Mouse (Mus musculus) thymus, adult 18-20 months (tissue): Measurements from ENCODE around the gene Gpt2.

Experiments
- DNase-seq, 2 experiments: peaks; one replicate each; pipeline ENCODE4 v3.0.0; 2022; ENCODE audit warnings: mixed read lengths in 2 of 2

The Gpt2 gene

DNA sequence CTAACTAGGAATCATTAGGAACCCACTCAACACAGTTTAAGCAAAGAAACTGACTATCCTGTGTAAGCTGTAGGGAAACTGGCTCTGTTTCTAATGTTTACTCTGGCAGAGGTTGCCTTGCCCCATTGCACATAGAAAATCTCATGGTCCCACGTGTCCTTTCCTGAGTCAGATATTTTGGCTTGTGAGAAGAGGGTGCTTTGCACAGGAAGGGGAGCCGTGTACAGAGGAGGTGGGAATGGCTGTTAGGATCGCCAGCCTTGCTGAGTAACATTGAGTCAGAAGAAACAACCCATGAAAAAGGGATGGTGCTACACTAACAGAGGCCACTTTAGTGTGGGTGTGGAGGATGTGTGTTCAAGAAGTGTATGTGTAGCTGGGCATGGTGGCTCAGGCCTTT, 36.6 kb downstream of the Gpt2 start:
- no peak for DNase-seq

DNA sequence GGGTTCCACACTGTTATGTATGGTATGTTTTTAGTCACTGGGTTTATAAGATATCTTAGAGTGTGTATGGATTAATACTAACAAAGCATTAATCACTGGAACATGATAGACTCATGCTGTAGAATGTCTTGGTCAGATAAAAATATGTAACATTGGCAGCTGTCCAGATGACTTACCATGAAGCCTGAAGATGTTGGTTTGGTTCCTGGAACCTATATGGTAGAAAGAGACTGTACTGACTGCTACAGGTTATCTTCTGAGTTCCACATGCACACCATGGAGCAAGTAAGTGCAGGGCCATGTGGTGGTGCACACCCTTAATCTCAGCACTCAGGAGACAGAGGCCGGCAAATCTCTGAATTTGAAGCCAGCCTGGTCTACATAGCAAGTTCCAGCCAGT, 38.3 kb downstream of the Gpt2 start:
- DNase-seq: no peak

DNA sequence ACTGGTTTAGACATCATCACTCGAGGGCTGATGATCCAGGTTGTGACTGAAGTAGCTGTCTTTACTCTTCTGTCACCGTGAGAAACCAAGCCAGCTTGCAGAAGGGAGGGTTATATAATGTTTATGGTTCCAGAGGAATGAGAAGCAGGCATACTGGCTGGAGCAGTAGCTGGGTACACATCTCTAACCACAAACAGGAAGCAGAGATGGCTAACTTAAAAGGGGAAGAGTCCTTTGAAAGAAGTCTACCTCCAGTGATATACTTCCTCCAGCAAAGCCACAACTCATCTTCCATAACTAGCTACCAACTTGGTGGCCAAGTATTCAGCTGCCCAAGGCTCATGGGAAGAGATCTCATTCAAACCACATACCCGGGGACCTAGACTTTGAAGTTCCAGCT, 39.1 kb downstream of the Gpt2 start:
- no peak for DNase-seq

DNA sequence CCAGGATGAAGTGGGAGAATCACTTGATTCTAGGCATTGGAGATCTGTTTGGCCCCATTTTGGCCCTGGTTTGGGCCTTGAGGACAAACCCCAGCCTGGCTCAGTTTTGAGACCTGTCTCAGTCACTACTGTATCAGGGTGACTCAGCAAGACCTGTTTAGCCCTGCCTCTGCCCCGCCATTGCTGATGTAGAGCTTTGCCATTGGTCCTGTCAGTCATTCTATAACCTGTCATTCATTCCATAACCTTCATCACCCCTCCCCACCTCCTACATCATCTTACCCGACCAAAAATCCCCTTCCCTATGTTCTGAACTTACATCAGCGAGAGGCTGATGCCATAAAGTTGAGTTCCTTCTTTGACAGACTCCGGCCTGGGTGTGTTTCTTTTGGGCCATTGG, 40.5 kb downstream of the Gpt2 start:
- DNase-seq: no peak

DNA sequence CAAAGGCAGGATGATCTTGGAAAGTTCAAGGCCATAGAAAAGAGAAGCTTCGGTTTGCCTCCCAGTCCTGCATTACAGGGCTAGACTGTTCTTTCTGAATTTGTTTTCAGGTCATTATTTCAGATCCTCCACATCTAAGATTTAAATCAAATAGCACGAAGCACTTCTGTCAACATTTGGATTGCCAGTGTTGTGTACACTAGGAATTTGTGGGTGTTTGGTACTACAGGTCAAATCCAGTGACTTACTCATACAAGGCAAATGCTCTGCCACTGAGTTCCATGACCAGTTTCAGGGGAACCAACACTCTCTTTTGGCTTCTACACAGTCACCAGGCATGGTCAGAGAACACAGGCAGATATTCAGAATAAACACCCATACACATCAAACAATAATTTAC, 41.1 kb downstream of the Gpt2 start:
- DNase-seq: no peak

DNA sequence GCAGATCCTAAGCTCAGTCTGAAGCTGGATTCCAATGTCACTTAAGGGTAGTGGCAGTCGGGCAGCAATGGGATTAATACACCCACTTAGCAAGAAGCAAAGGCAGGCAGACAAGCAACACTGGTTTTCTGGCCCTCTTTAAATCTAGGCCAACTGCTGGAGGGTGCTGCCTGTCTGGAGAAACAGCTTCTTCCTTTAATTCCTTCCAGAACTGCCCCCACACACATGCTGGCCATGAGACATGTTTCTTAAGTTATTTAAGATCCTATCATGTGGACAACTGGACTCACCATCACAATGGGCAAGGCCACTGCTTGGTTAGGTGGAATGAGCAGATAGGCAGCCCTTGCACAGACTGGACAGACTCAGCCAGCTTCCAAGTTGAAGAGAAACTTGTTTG, 41.8 kb downstream of the Gpt2 start:
- DNase-seq: no peak

DNA sequence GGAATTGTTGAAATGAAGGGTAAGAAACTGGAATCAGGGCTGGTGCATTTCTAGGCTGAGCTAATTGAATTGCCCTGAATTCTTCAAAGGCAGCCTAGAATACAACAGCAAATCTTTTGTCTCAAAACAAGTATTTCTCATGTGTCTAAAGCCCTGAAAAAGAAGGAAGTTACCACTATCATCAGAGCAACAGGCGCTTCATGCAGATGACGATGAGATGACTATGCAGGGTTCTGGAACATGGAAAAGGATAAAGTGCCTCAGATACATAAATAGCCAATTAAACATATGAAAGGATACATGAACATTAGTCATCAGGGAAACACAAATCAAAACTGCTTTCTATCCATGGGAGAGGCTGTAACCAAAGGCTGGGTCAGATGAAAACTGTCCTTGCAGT, 44.0 kb downstream of the Gpt2 start:
- no peak for DNase-seq

DNA sequence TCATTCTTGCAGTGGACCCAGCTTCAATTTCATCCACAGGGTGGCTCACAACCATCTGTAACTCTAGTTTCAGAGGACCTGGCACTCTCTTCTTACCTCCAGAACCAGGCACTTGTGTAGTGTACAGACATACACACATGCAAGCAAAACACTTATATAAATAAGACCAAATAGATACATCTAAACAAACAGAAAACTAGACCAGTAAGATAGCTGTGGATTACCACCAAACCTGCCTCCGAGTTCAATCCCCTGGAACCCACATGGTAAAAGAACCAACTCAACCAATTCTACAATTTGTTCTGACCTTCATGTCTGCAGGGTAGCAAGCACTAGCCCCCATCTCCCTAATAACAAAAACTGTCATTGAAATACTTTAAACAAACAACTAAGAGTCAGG, 59.6 kb downstream of the Gpt2 start:
- DNase-seq: no peak

DNA sequence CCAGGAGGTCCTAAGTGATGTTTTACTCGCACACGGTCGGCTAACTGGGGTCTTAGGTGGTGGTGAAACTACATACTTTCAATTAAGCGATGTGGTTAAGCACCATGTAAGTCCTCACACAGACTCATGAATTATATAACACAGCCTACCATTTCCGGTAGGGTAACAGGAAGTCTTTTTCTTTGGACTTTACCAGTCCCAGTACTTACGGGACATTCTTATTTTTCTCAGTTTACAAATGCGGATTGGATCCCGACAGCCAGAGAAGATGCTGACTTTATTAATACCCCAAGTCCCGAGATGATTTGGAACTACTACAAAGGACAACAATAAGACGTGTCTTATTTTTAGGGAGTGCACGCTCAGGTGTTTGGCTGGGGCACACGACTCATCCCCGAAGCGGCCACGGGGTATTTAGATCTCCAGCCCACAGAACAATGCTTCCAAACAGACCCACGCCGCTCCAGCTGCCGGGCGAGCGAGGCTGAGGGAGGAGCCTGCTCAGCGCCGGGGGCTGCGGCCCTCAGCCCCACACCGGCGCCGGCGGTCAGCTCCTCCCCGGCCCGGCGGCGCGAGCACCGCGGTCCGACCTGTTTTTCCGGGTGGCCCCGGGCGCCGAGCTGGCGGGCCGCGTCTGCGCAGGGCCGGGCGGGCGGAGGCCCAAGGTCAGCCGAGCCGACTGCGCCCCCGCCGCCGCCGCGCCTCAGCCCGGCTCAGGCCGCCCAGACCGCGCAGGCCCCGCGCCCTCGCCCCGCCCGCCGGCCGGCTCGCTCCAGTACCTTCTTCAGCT, 62.2 kb downstream of the Gpt2 start:
- no peak for DNase-seq

DNA sequence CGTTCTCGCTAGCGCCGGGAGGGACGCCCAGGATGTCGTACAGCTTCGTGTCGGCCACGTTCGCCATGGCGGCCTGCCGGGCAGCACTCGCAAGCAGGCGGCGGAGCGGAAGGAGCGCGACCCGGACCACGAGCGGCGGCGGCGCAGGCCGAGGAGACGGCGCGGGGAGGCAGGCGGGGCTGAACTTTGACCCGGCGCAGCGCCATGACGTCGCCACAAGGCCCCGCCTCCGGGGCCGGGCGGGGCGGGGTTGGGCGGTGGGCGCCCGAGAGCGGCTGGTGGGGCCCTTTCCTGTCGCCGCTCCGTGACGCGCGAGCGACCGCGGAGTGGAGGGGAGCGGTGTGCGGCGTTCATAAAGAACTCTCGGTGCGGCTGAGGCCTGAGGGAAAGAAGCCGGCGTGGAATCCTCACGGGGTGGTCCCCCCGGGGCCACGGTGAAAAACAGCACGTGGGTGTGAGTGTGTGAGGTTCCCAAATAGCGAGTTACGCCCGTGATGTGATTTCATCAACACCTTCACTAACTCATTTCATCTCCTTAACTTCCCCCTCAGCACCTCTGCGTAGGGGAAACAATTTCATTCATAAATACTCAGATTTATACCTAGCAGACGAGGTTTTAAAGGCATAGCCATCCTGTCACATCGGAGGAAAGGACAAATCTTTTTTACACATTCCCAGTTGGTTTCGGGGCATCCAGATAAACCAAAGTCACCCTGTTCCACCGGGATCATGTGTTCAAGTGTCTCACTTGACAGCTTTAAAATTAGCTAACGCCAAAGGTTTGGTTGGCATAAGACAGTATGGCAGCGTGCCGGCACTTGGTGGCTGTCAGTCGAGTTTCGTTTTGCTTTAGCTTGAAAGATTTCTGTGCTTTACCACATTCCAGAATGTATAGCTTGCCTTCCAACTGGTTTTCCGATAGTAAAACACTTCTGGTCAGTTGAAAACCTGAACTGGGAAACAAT, 63.1 kb downstream of the Gpt2 start, which contains the start of gene Dnaja2:
Gene Dnaja2 (minus strand): TSS at position 164 of the 965 bp plus-strand sequence.
- peak; percentile 82 to 85 for DNase-seq

DNA sequence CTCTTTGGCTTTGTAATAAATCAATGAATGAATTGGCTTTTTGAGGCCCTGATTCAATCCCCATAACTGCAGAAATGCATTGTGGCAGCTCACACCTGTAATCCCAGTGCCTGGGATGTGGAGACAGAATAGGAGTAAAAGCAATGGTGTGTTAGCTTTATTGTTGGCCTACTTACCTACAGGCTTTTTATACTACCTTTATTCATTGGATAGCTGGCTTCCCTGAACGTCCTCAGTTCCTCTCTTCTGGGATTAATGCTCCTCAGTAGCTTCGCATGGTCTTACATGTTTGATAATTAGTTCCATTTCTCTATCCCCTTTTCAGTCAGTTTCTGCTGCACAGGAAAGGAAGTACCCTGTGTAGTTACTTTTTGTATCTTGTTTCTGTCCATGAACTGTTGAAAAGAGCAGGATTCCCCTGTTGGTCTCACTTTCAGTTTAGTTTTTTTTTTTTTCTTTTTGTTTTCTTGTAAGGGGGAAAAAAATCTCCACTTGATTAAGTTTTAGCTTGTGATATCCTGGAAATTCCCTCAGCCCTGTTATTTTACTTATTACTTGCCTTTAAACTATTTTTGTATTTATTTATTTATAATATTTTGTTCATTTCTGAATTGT, 64.7 kb downstream of the Gpt2 start:
- no peak for DNase-seq

DNA sequence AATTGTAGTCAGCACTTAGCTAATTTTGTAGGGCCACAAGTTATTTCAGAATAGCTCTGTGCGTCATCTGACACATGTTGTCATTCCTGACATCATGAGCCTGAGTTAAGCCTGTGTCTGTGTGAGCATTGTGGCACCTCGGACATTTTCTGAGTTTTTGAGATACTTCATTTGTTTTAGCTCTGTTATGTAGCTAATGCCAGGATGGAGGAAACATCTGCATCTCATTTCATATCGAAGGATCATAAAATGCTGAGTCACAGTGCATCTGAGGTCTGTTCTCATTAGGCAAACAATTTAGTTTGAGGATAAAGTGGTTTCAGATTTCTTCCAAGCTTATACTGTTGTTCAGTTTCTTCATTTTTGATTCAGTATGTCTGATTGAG, 65.2 kb downstream of the Gpt2 start:
- no peak for DNase-seq

DNA sequence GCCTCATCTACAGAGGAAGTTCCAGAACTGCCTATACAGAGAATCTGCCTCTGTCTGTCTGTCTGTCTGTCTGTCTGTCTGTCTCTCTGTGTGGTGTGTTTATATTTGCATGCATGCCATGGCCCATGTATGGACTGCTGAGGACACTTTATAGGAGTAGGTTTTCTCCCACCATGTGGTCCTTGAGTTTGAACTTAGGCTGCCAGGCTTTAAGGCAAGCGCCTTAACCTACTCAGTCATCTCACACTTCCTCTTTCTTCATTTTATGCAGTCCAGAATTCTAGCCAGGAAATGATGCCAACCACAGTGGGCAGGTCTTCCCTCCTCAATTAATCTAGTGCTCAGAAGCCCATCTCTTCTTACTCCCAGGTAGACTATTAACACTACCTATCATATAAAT, 66.8 kb downstream of the Gpt2 start:
- DNase-seq: no peak

DNA sequence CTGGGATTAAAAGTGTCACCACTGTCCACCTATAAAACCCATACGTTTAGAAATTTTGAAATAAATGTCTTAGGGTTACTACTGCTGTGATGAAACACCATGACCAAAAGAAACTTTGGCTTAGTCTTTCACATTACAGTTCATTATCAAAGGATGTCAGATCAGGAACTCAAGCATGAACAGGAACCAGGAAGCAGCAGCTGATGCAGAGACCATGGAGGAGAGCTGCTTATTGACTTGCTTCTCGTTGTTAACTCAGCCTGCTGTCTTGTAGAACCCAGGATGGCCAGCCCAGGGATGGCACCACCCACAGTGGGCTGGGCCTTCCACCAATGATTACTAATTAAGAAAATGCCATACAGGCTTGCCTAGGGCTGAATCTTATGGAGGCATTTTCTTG, 67.6 kb downstream of the Gpt2 start:
- no peak for DNase-seq

DNA sequence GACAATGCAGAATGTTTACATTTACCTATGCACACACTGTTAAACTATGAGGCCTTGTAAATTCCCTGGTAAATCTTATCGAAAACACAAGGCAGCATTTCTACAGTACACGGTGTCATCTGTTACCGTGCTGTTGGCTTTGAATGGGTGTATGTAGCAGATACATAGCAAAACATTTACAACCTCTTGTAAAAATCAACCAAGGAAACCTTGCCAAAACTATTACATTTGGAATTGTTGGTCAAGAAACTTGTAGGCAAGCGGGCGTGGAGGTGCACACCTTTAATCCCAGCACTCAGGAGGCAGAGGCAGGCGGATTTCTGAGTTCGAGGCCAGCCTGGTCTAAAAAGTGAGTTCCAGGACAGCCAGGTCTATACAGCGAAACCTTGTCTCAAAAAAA, 71.0 kb downstream of the Gpt2 start:
- no peak for DNase-seq

DNA sequence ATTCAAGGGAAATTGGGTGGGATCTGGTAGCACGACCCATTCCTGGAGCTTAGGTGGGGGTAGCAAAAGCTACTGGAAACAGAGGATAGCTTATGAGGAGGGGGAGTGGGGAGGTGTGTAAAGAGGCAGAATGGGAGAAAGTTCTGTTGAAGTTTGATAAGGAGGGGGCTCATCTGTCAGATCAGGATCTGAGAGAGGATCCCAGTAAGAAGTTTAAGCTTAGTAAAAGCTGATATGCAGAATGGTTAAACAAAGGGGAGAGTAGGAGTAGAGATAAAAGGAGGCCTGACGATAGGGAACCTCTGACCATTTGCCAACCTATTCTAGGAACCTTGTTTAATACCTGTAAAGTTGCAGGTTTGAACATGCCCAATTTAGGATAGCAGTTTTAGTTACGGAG, 72.8 kb downstream of the Gpt2 start:
- no peak for DNase-seq

DNA sequence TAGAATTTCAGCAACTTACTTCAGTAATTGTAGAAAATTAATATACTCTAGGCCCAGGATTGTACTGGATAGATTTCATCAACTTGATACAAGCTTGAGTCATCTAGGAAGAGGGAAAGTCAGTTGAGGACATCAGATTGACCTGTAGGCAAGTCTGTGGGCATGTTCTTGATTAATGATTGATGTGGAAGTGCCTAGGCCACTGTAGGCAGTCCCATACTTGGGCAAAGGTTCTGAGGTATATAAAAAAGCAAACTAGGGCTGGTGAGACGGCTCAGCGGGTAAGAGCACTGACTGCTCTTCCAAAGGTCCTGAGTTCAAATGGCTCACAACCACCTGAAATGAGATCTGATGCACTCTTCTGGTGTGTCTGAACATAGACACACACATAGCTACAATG, 75.4 kb downstream of the Gpt2 start:
- DNase-seq: no peak

DNA sequence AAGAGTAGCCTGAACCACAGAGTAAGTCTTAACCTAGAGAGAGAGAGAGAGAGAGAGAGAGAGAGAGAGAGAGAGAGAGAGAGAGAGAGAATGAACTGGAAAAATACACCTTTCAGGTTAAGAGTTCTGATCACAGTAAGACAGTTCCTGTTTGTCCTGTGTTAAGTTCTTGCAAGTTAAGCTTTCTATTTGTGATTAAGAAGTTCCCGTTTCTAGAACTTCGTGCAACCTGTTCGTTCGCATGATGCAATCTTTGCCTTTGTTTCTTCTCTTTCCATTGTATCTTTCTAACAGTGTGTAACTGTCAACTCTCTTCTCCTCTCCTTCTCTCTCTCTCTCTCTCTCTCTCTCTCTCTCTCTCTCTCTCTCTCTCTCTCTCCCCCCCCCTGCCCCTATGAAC, 78.1 kb downstream of the Gpt2 start:
- no peak for DNase-seq

DNA sequence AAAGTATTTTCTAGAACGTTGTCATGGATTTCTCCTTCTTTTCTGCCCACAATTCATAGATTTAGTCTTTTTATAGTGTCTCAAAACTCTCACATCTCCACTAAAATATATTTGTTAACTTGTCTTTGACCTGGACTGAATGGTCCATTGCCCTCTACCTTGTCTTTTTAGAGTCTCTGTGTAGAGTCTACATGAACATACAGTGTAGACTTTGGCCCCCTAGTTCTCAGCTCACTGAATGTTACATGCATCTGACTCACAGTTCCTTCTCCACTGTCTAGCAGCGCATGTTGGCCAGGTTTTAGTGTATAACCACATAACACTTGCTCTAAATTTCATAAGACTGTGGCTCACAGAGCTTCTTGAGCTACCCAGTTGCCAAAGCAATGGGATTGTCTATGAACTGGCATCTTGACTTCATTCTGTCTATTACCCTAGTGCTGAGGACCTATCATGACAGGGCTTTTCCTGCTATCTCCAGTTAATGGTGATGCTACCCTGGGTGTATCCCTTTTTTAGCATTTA, 81.7 kb downstream of the Gpt2 start:
- DNase-seq: no peak
